Comparison of ENCODE assay signal across 8 mouse cellular contexts in the genomic region with DNA sequence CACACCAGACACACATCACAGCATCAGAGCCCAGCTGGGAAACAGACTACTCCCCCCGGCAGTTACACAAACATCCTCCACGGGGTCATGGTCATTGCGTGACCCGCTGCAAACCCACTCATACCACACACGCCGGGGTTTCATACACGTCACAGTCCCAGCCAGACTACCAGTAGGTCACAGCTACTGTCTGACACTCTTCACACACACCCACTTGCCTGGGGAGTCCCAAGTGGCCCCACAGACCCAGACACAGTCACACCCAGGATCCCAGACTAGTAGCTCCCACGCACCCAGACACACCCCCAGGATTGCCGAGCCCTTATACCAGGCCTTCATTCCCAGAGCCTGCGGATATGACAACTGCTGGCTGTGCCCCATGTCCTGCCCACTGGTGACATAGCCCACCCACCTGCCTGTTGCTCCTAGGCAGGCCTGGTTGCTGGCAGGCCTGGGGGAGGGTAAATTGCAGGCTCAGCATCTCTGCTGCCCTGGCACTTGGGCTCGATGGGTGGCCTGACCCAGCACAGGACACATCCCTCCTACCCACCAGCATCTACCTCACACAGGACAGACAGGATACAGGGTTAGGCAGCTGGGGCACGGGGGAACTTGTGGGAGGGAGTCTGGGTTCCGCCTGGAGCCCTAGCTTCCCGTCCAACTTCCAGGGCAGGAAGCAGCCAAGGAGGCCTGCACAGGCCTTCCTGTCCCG. TPM values are rescaled to one million over a fixed set of nuclear protein-coding genes. Genes with fewer than 3 reads are reported as not detected.
DNase-seq lines count a peak whose midpoint lies in the region; ATAC-seq and TF ChIP-seq lines count a peak whose summit lies in the region.

No protein-coding gene starts in this region.

- no peaks in the 10 kb centered on the region for H3K79me2 ChIP-seq in MEL (ENCODE audit: control insufficient read depth, insufficient read depth, low read length, poor library complexity)

- TF ChIP-seq EP300 in MEL (IDR thresholded peaks at IDR 0.05; ENCODE audit: low read depth in 1 of 2, low read length in 2 of 2): no peak

- H3K27ac ChIP-seq in MEL (ENCODE audit: control insufficient read depth, low read depth, low read length): no peak overlapping the region
- H3K27ac ChIP-seq in heart, embryonic 12.5 days (ENCODE audit: poor library complexity, severe bottlenecking): peak overlapping the region; percentile 62
- H3K27ac ChIP-seq in kidney, embryonic 14.5 days (ENCODE audit: low read depth, low read length): peak overlapping the region; percentile 32; the same call in 1 of the 2 replicates

- no peaks in the 10 kb centered on the region for H3K9me3 ChIP-seq in MEL (replicated peaks; ENCODE audit: insufficient read depth, low read length)
- H3K9me3 ChIP-seq in heart, embryonic 12.5 days (replicated peaks): no peaks in the 10 kb centered on the region
- no peaks in the 10 kb centered on the region for H3K9me3 ChIP-seq in kidney, embryonic 14.5 days (ENCODE audit: control insufficient read depth, low read length)

- H3K36me3 ChIP-seq in MEL (ENCODE audit: control insufficient read depth in 1 of 2, insufficient read depth in 2 of 2, low read length in 2 of 2): peaks cover 5 to 14% of the 10 kb centered on the region in 2 experiments
- peaks cover 5% of the 10 kb centered on the region for H3K36me3 ChIP-seq in heart, embryonic 12.5 days
- H3K36me3 ChIP-seq in kidney, embryonic 14.5 days (ENCODE audit: control insufficient read depth, insufficient read depth, low read length): peaks cover 5% of the 10 kb centered on the region

- TF ChIP-seq POLR2A in MEL (IDR thresholded peaks at IDR 0.05; ENCODE audit: control insufficient read depth in 1 of 2, insufficient read depth in 1 of 2, low read depth in 1 of 2, low read length in 2 of 2, poor library complexity in 1 of 2): peak in 1 of 2 experiments; percentile 15; a peak in 2 of 4 replicates

- H3K4me2 ChIP-seq in heart, embryonic 12.5 days: peak overlapping the region; percentile 17
- no peak overlapping the region for H3K4me2 ChIP-seq in kidney, embryonic 14.5 days (replicated peaks; ENCODE audit: low read depth, low read length)

- no peak for TF ChIP-seq CTCF in MEL (IDR thresholded peaks at IDR 0.05 in 2 of 3, conservative IDR thresholded peaks at IDR 0.05 in 1 of 3; ENCODE audit: control insufficient read depth in 1 of 3, insufficient read depth in 1 of 3, low read depth in 2 of 3, low read length in 3 of 3, poor library complexity in 1 of 3, severe bottlenecking in 1 of 3)

- no peak overlapping the region for H3K9ac ChIP-seq in MEL (ENCODE audit: control insufficient read depth, low read depth, low read length, poor library complexity, severe bottlenecking)
- H3K9ac ChIP-seq in heart, embryonic 12.5 days: peak overlapping the region; percentile 34; the same call in 1 of the 2 replicates
- no peak overlapping the region for H3K9ac ChIP-seq in kidney, embryonic 14.5 days (ENCODE audit: low read depth, low read length)

- TF ChIP-seq RAD21 in MEL (IDR thresholded peaks at IDR 0.05; ENCODE audit: low read depth, low read length): no peak

- peaks cover 0 to 5% of the 10 kb centered on the region in 2 experiments; a peak in 1 of 4 replicates for H3K4me1 ChIP-seq in MEL (ENCODE audit: control insufficient read depth in 1 of 2, insufficient read depth in 2 of 2, low read length in 2 of 2)
- H3K4me1 ChIP-seq in heart, embryonic 12.5 days (replicated peaks): peaks cover 84% of the 10 kb centered on the region
- H3K4me1 ChIP-seq in kidney, embryonic 14.5 days (ENCODE audit: control insufficient read depth, insufficient read depth, low read length): peaks cover 30% of the 10 kb centered on the region

- H3K27me3 ChIP-seq in MEL (ENCODE audit: control insufficient read depth in 1 of 2, insufficient read depth in 2 of 2, low read length in 2 of 2): no peaks in the 10 kb centered on the region
- no peaks in the 10 kb centered on the region for H3K27me3 ChIP-seq in heart, embryonic 12.5 days (replicated peaks)
- H3K27me3 ChIP-seq in kidney, embryonic 14.5 days (ENCODE audit: control insufficient read depth, insufficient read depth, low read length): peaks cover 5% of the 10 kb centered on the region; the same call in 1 of the 2 replicates

- ATAC-seq in heart, embryonic 12.5 days (ENCODE audit: insufficient number of reproducible peaks, low FRiP score): peak; percentile 30
- ATAC-seq in kidney, embryonic 14.5 days (ENCODE audit: low FRiP score, low TSS enrichment): peak; percentile 25
- ATAC-seq in megakaryocyte-erythroid progenitor cell, adult 5-6 weeks (replicated peaks; ENCODE audit: low FRiP score, low TSS enrichment, poor library complexity, severe bottlenecking): no peak

- DNase-seq in B cell, adult 2 months: peak; percentile 59 to 68
- DNase-seq in MEL (ENCODE audit: low read depth, low spot score): peak; percentile 21
- DNase-seq in lung, postnatal 25 days (ENCODE audit: low spot score): peak; percentile 72
- DNase-seq in cerebellum, postnatal 4 days (ENCODE audit: low spot score in 2 of 2): no peak
- no peak for DNase-seq in layer of hippocampus, postnatal 10 days (ENCODE audit: low spot score in 2 of 2)

- no peak overlapping the region for H3K4me3 ChIP-seq in MEL (ENCODE audit: control insufficient read depth in 1 of 2, insufficient read depth in 1 of 2, low read depth in 2 of 2, low read length in 2 of 2)
- no peak overlapping the region for H3K4me3 ChIP-seq in heart, embryonic 12.5 days
- H3K4me3 ChIP-seq in kidney, embryonic 14.5 days (ENCODE audit: low read length): no peak overlapping the region

- WGBS in heart, embryonic 12.5 days: 47% methylated on average over 15 of the region's 15 CpGs
- 19% methylated on average over 15 of the region's 15 CpGs for WGBS in kidney, embryonic 14.5 days

TF ChIP-seq in MEL, 35 proteins besides CTCF, POLR2A, EP300 and RAD21 (continues in another document):
- TF ChIP-seq BHLHE40 (IDR thresholded peaks at IDR 0.05; ENCODE audit: borderline replicate concordance, low read depth, low read length): no peak
- TF ChIP-seq ZC3H11A (IDR thresholded peaks at IDR 0.05; ENCODE audit: low read depth, low read length): no peak
- no peak for TF ChIP-seq MYB (IDR thresholded peaks at IDR 0.05; ENCODE audit: low read depth, low read length)
- no peak for TF ChIP-seq UBTF (IDR thresholded peaks at IDR 0.05; ENCODE audit: borderline replicate concordance, insufficient read depth, low read depth, low read length)
- no peak for TF ChIP-seq MAZ (IDR thresholded peaks at IDR 0.05; ENCODE audit: low read depth, low read length)

RNA-seq across cellular contexts. Expression of a gene that starts 11.2 kb away (rescaled TPM):
- total RNA-seq in MEL (2012; rRNA removed): 8.0 and 8.4 TPM in 2 replicates
- polyA plus RNA-seq in MEL (2012; ENCODE audit: insufficient read depth in 1 of 2, insufficient read length in 2 of 2, low read depth in 1 of 2, low replicate concordance in 2 of 2, missing spikeins in 1 of 2): 10 to 100 TPM in 1 of 2 experiments, not detected in 1; 39.7 TPM
- polyA plus RNA-seq in heart, embryonic 12.5 days (2016; fragmentation: Nextera tagmentation; extraction: Ambion mirVana): 24.6 and 25.9 TPM in 2 replicates
- 24.8 and 32.4 TPM in 2 replicates for polyA plus RNA-seq in kidney, embryonic 14.5 days (2014; fragmentation: Nextera tagmentation; extraction: Ambion mirVana)
- total RNA-seq in layer of hippocampus, postnatal 10 days (2021): 10 to 100 TPM; 44.4 to 45.8 TPM
- 43.5 and 59.8 TPM in 2 replicates for total RNA-seq in megakaryocyte-erythroid progenitor cell, adult 5-6 weeks (2014; fragmentation: Nextera tagmentation)
- total RNA-seq in megakaryocyte-erythroid progenitor cell, adult 5-6 weeks (2017): 7.0 and 18.6 TPM in 2 replicates

RNA-seq across cellular contexts. Expression of a gene that starts 20.9 kb away (rescaled TPM):
- 108 and 121 TPM in 2 replicates for total RNA-seq in MEL (2012; rRNA removed)
- polyA plus RNA-seq in MEL (2012; ENCODE audit: insufficient read depth in 1 of 2, insufficient read length in 2 of 2, low read depth in 1 of 2, low replicate concordance in 2 of 2, missing spikeins in 1 of 2): 100 to 1,000 TPM; 164 to 489 TPM
- 5.1 and 5.6 TPM in 2 replicates for polyA plus RNA-seq in heart, embryonic 12.5 days (2016; fragmentation: Nextera tagmentation; extraction: Ambion mirVana)
- 3.8 and 5.1 TPM in 2 replicates for polyA plus RNA-seq in kidney, embryonic 14.5 days (2014; fragmentation: Nextera tagmentation; extraction: Ambion mirVana)
- 10 to 100 TPM; 11.0 to 12.9 TPM for total RNA-seq in layer of hippocampus, postnatal 10 days (2021)
- 156 and 169 TPM in 2 replicates for total RNA-seq in megakaryocyte-erythroid progenitor cell, adult 5-6 weeks (2014; fragmentation: Nextera tagmentation)
- 26.0 and 27.0 TPM in 2 replicates for total RNA-seq in megakaryocyte-erythroid progenitor cell, adult 5-6 weeks (2017)

RNA-seq across cellular contexts. Expression of a gene that starts 27.2 kb away (rescaled TPM):
- total RNA-seq in MEL (2012; rRNA removed): 70.4 TPM in 2 replicates
- polyA plus RNA-seq in MEL (2012; ENCODE audit: insufficient read depth in 1 of 2, insufficient read length in 2 of 2, low read depth in 1 of 2, low replicate concordance in 2 of 2, missing spikeins in 1 of 2): 100 to 1,000 TPM in 1 of 2 experiments, not detected in 1; 108 TPM
- 22.8 and 25.9 TPM in 2 replicates for polyA plus RNA-seq in heart, embryonic 12.5 days (2016; fragmentation: Nextera tagmentation; extraction: Ambion mirVana)
- 33.6 and 36.5 TPM in 2 replicates for polyA plus RNA-seq in kidney, embryonic 14.5 days (2014; fragmentation: Nextera tagmentation; extraction: Ambion mirVana)
- total RNA-seq in layer of hippocampus, postnatal 10 days (2021): 10 to 100 TPM; 26.6 to 29.8 TPM
- 34.6 and 35.2 TPM in 2 replicates for total RNA-seq in megakaryocyte-erythroid progenitor cell, adult 5-6 weeks (2014; fragmentation: Nextera tagmentation)
- 42.8 and 45.5 TPM in 2 replicates for total RNA-seq in megakaryocyte-erythroid progenitor cell, adult 5-6 weeks (2017)

RNA-seq across cellular contexts. Expression of a gene that starts 32.8 kb away (rescaled TPM):
- total RNA-seq in MEL (2012; rRNA removed): 0.59 and 0.89 TPM in 2 replicates
- polyA plus RNA-seq in MEL (2012; ENCODE audit: insufficient read depth in 1 of 2, insufficient read length in 2 of 2, low read depth in 1 of 2, low replicate concordance in 2 of 2, missing spikeins in 1 of 2): 1 to 10 TPM in 1 of 2 experiments, not detected in 1; 3.3 TPM
- 0.86 and 1.1 TPM in 2 replicates for polyA plus RNA-seq in heart, embryonic 12.5 days (2016; fragmentation: Nextera tagmentation; extraction: Ambion mirVana)
- polyA plus RNA-seq in kidney, embryonic 14.5 days (2014; fragmentation: Nextera tagmentation; extraction: Ambion mirVana): 1.8 and 2.5 TPM in 2 replicates
- total RNA-seq in layer of hippocampus, postnatal 10 days (2021): 10 to 100 TPM; 37.2 to 46.4 TPM
- 2.2 TPM in 1 of 2 replicates, not detected in the other for total RNA-seq in megakaryocyte-erythroid progenitor cell, adult 5-6 weeks (2014; fragmentation: Nextera tagmentation)
- not detected in 2 replicates for total RNA-seq in megakaryocyte-erythroid progenitor cell, adult 5-6 weeks (2017)

RNA-seq across cellular contexts. Expression of a gene that starts 46.8 kb away (rescaled TPM):
- 56.1 and 57.2 TPM in 2 replicates for total RNA-seq in MEL (2012; rRNA removed)
- polyA plus RNA-seq in MEL (2012; ENCODE audit: insufficient read depth in 1 of 2, insufficient read length in 2 of 2, low read depth in 1 of 2, low replicate concordance in 2 of 2, missing spikeins in 1 of 2): 100 to 1,000 TPM; 181 to 215 TPM
- 57.0 and 60.9 TPM in 2 replicates for polyA plus RNA-seq in heart, embryonic 12.5 days (2016; fragmentation: Nextera tagmentation; extraction: Ambion mirVana)
- polyA plus RNA-seq in kidney, embryonic 14.5 days (2014; fragmentation: Nextera tagmentation; extraction: Ambion mirVana): 65.6 and 86.2 TPM in 2 replicates
- total RNA-seq in layer of hippocampus, postnatal 10 days (2021): 100 to 1,000 TPM; 122 to 129 TPM
- total RNA-seq in megakaryocyte-erythroid progenitor cell, adult 5-6 weeks (2014; fragmentation: Nextera tagmentation): 171 and 188 TPM in 2 replicates
- 139 and 159 TPM in 2 replicates for total RNA-seq in megakaryocyte-erythroid progenitor cell, adult 5-6 weeks (2017)

Comparison
In these comparisons a context has a peak if more than half of its experiments do, and no peak if none do; other contexts are left out.
1. DNase-seq: peak in B cell, adult 2 months (2 of 2), MEL (single experiment) and lung, postnatal 25 days (single experiment); none in cerebellum, postnatal 4 days (0 of 2) and layer of hippocampus, postnatal 10 days (0 of 2).